Mouse (Mus musculus) CH12.LX (cell line): ENCODE measurements at regions not wholly inside any gene's neighbourhood (a gene's known extent, or its start where the extent isn't known, plus 50 kb on each side); places are given as distances from the start of the nearest gene placed in this dataset.

Source experiments
- DNase-seq: peaks from one replicate; pipeline ENCODE4 v3.0.0-alpha.2; 2013; ENCODE audit errors: extremely low read depth
- H3K27ac ChIP-seq: 2 replicates; pipeline ENCODE4 v1.5.1; 2012; ENCODE audit warnings: low read depth, mild to moderate bottlenecking, control low read depth, moderate library complexity; ENCODE audit not compliant: insufficient read depth
- H3K27me3 ChIP-seq: replicated peaks from 2 replicates; pipeline ENCODE3; 2012; ENCODE audit warnings: inconsistent platforms
- H3K36me3 ChIP-seq, 2 experiments: replicated peaks in 1 of 2; 2 replicates each; pipeline versions ENCODE3 to v1.6.1; 2012; ENCODE audit warnings: inconsistent platforms in 1 of 2, low read length in 1 of 2, mild to moderate bottlenecking in 1 of 2, mixed read lengths in 1 of 2, moderate library complexity in 1 of 2; ENCODE audit not compliant: control insufficient read depth in 1 of 2, insufficient read depth in 1 of 2
- H3K4me1 ChIP-seq, 2 experiments: 2 replicates each; pipeline ENCODE4 v1.6.1; 2012; ENCODE audit warnings: inconsistent platforms in 1 of 2, moderate library complexity in 1 of 2; ENCODE audit not compliant: insufficient read depth in 2 of 2, control insufficient read depth in 1 of 2
- H3K4me2 ChIP-seq: 2 replicates; pipeline ENCODE4 v1.6.1; 2012; ENCODE audit warnings: low read depth, mild to moderate bottlenecking, control low read depth; ENCODE audit not compliant: poor library complexity, insufficient read depth, severe bottlenecking
- H3K4me3 ChIP-seq, 3 experiments: fragments of 150-350 bp in 1 of 3; sonication (generic) in 1 of 3; replicated peaks in 1 of 3; 2 replicates each; pipeline versions ENCODE3 to v1.5.1; 2011 to 2012; ENCODE audit warnings: low read depth in 2 of 3, low read length in 2 of 3, mild to moderate bottlenecking in 2 of 3, moderate library complexity in 2 of 3, control low read depth in 1 of 3, improper control_type of control experiment in 1 of 3, inconsistent platforms in 1 of 3, mixed read lengths in 1 of 3; ENCODE audit not compliant: poor library complexity in 1 of 3
- H3K79me2 ChIP-seq: replicated peaks from 2 replicates; pipeline ENCODE4 v1.6.1; 2012; ENCODE audit warnings: mild to moderate bottlenecking, moderate library complexity; ENCODE audit not compliant: control insufficient read depth, poor library complexity, insufficient read depth, severe bottlenecking; ENCODE audit errors: extremely low read depth
- H3K9ac ChIP-seq: 2 replicates; pipeline ENCODE4 v1.6.1; 2012; ENCODE audit warnings: low read depth, mild to moderate bottlenecking, control low read depth, moderate library complexity; ENCODE audit not compliant: insufficient read depth
- H3K9me3 ChIP-seq: replicated peaks from 2 replicates; pipeline ENCODE3; 2012; ENCODE audit warnings: low read length, inconsistent platforms, mixed read lengths
- CHD1 ChIP-seq: IDR thresholded peaks from 2 replicates; pipeline ENCODE4 v1.6.1; 2012; ENCODE audit warnings: low read depth, low read length, improper control_type of control experiment, inconsistent platforms
- CTCF ChIP-seq, 2 experiments: IDR thresholded peaks in 1 of 2; conservative IDR thresholded peaks in 1 of 2; 2 replicates each; pipeline ENCODE4 v1.5.1; 2011 to 2012; ENCODE audit warnings: low read depth in 2 of 2, low read length in 2 of 2, improper control_type of control experiment in 1 of 2, inconsistent platforms in 1 of 2, mild to moderate bottlenecking in 1 of 2, moderate library complexity in 1 of 2
- ELF1 ChIP-seq: IDR thresholded peaks from 2 replicates; pipeline ENCODE4 v1.6.1; 2014; ENCODE audit warnings: low read depth, mild to moderate bottlenecking, inconsistent platforms, low read length, improper control_type of control experiment
- EP300 ChIP-seq: IDR thresholded peaks from 2 replicates; pipeline ENCODE4 v1.6.1; 2011; ENCODE audit warnings: low read length, improper control_type of control experiment
- GABPA ChIP-seq: IDR thresholded peaks from 2 replicates; pipeline ENCODE4 v1.6.1; 2012; ENCODE audit warnings: low read depth, low read length, improper control_type of control experiment, inconsistent platforms; ENCODE audit not compliant: insufficient replicate concordance
- IRF4 ChIP-seq: IDR thresholded peaks from 2 replicates; pipeline ENCODE4 v1.6.1; 2014; ENCODE audit warnings: low read depth, mild to moderate bottlenecking, inconsistent platforms, low read length, improper control_type of control experiment
- JUN ChIP-seq: IDR thresholded peaks from 2 replicates; pipeline ENCODE4 v1.6.1; 2011; ENCODE audit warnings: low read depth, mild to moderate bottlenecking, low read length, improper control_type of control experiment, moderate library complexity; ENCODE audit not compliant: insufficient read depth
- JUND ChIP-seq: conservative IDR thresholded peaks from 2 replicates; pipeline ENCODE4 v1.6.1; 2011; ENCODE audit warnings: low read depth, low read length, improper control_type of control experiment
- KAT2A ChIP-seq: IDR thresholded peaks from 2 replicates; pipeline ENCODE4 v1.6.1; 2012; ENCODE audit warnings: low read length, improper control_type of control experiment, inconsistent platforms; ENCODE audit not compliant: insufficient replicate concordance
- MAFK ChIP-seq: IDR thresholded peaks from 2 replicates; pipeline ENCODE4 v1.6.1; 2011; ENCODE audit warnings: low read length, improper control_type of control experiment; ENCODE audit not compliant: insufficient replicate concordance
- MAX ChIP-seq: IDR thresholded peaks from 2 replicates; pipeline ENCODE4 v1.6.1; 2011; ENCODE audit warnings: low read length, improper control_type of control experiment
- MYC ChIP-seq: IDR thresholded peaks from 2 replicates; pipeline ENCODE4 v1.6.1; 2011; ENCODE audit warnings: low read depth, mild to moderate bottlenecking, improper control_type of control experiment, low read length
- NELFE ChIP-seq: IDR thresholded peaks from 2 replicates; pipeline ENCODE4 v1.6.1; 2011; ENCODE audit warnings: low read depth, low read length, improper control_type of control experiment
- NRF1 ChIP-seq: IDR thresholded peaks from 2 replicates; pipeline ENCODE4 v1.6.1; 2014; ENCODE audit warnings: low read depth, mild to moderate bottlenecking, inconsistent platforms, low read length, improper control_type of control experiment, moderate library complexity
- PAX5 ChIP-seq: IDR thresholded peaks from 2 replicates; pipeline ENCODE4 v1.6.1; 2012; ENCODE audit warnings: low read length, inconsistent platforms, mixed read lengths
- POLR2A ChIP-seq: IDR thresholded peaks from 2 replicates; pipeline ENCODE4 v1.6.1; 2011; ENCODE audit warnings: low read depth, mild to moderate bottlenecking, improper control_type of control experiment, low read length
- RAD21 ChIP-seq: IDR thresholded peaks from 2 replicates; pipeline ENCODE4 v1.6.1; 2011; ENCODE audit warnings: low read depth, mild to moderate bottlenecking, low read length, improper control_type of control experiment, moderate library complexity
- RCOR1 ChIP-seq: conservative IDR thresholded peaks from 2 replicates; pipeline ENCODE4 v1.6.1; 2012; ENCODE audit warnings: low read depth, mild to moderate bottlenecking, inconsistent platforms, low read length, improper control_type of control experiment
- SMC3 ChIP-seq: IDR thresholded peaks from 2 replicates; pipeline ENCODE4 v1.6.1; 2011; ENCODE audit warnings: low read depth, low read length, improper control_type of control experiment
- TBP ChIP-seq: conservative IDR thresholded peaks from 2 replicates; pipeline ENCODE4 v1.6.1; 2011; ENCODE audit warnings: low read depth, low read length, improper control_type of control experiment
- USF1 ChIP-seq: IDR thresholded peaks from 2 replicates; pipeline ENCODE4 v1.6.1; 2014; ENCODE audit warnings: low read depth, mild to moderate bottlenecking, inconsistent platforms, low read length, improper control_type of control experiment
- USF2 ChIP-seq: conservative IDR thresholded peaks from 2 replicates; pipeline ENCODE4 v1.6.1; 2011; ENCODE audit warnings: low read depth, low read length, improper control_type of control experiment
- ZC3H11A ChIP-seq: IDR thresholded peaks from 2 replicates; pipeline ENCODE4 v1.6.1; 2012; ENCODE audit warnings: low read depth, mild to moderate bottlenecking, inconsistent platforms, low read length, improper control_type of control experiment
- ZKSCAN1 ChIP-seq: IDR thresholded peaks from 2 replicates; pipeline ENCODE4 v1.6.1; 2012; ENCODE audit warnings: low read depth, inconsistent platforms, low read length, improper control_type of control experiment, borderline replicate concordance
- ZMIZ1 ChIP-seq: IDR thresholded peaks from 2 replicates; pipeline ENCODE4 v1.6.1; 2012; ENCODE audit warnings: low read depth, mild to moderate bottlenecking, inconsistent platforms, low read length, improper control_type of control experiment
- dilution Hi-C: fragments of 300-500 bp; cut with MboI; formaldehyde crosslinking; loops from 2 replicates; pipeline ENCODE4 v1.14.3; 2020; ENCODE audit warnings: low sequenced_read_pairs; ENCODE audit not compliant: extremely low pct_unique_long_range_greater_than_20kb, extremely low pct_ligation_motif_present
- in situ Hi-C: fragments of 300-500 bp; cut with MboI; formaldehyde crosslinking; loops from 3 replicates; pipeline ENCODE4 v1.14.3; 2019; ENCODE audit warnings: low sequenced_read_pairs, low pct_ligation_motif_present, low pct_unique_long_range_greater_than_20kb, mixed read lengths

GRCm38 (mm10) chr17:79504209-79504608 is 107.5 kb upstream of the Rmdn2 start:
- TF ChIP-seq RAD21 (no peak), NRF1 (no peak), SMC3 (no peak), TBP (no peak), USF2 (no peak), MAFK (no peak), IRF4 (no peak), USF1 (no peak), ZC3H11A (no peak), JUND (no peak), ZMIZ1 (no peak), JUN (no peak)
- in situ Hi-C loops (no loop called here), dilution Hi-C loops (no loop called here)
- no peak overlapping the region for H3K4me2 ChIP-seq
- no peaks in the 10 kb centered on the region for H3K79me2 ChIP-seq
- H3K27ac ChIP-seq, result no peak overlapping the region
- H3K9me3 ChIP-seq, result peaks cover 3% of the 10 kb centered on the region
- H3K4me3 ChIP-seq, result no peak overlapping the region
- H3K4me1 ChIP-seq, result 0 out of 4 replicates have a peak, but pooled peaks cover 0 to 6% of the 10 kb centered on the region in 2 experiments
- DNase-seq, result no peak
- H3K27me3 ChIP-seq, result no peaks in the 10 kb centered on the region
- H3K36me3 ChIP-seq, result no peaks in the 10 kb centered on the region
- no peak overlapping the region for H3K9ac ChIP-seq

- TF ChIP-seq MAFK (no peak), PAX5 (no peak), POLR2A (no peak), EP300 (no peak), CHD1 (no peak), RCOR1 (no peak), MAX (no peak), GABPA (no peak), MYC (no peak), ELF1 (no peak), USF1 (no peak), NELFE (no peak), RAD21 (no peak), ZKSCAN1 (no peak), KAT2A (no peak), CTCF (conservative IDR thresholded peaks at IDR 0.05 in 1 of 2, IDR thresholded peaks at IDR 0.05 in 1 of 2; ENCODE audit: low read depth in 2 of 2, low read length in 2 of 2) (no peak)
- no peak for DNase-seq
- Histone ChIP-seq H3K79me2 (no peaks in the 10 kb centered on the region), H3K27me3 (no peaks in the 10 kb centered on the region), H3K36me3 (no peaks in the 10 kb centered on the region), H3K9ac (no peak overlapping the region), H3K9me3 (no peaks in the 10 kb centered on the region), H3K4me1 (0 out of 4 replicates have a peak, but pooled peaks cover 0 to 6% of the 10 kb centered on the region in 2 experiments), H3K4me2 (no peak overlapping the region), H3K27ac (no peak overlapping the region), H3K4me3 (no peak overlapping the region)
- in situ Hi-C loops (no loop called here), dilution Hi-C loops (no loop called here)
Measured at GRCm38 (mm10) chr17:79505565-79505964, 106.1 kb upstream of the Rmdn2 start.
